ENCODE assay signal across 28 mouse cellular contexts in the genomic region with DNA sequence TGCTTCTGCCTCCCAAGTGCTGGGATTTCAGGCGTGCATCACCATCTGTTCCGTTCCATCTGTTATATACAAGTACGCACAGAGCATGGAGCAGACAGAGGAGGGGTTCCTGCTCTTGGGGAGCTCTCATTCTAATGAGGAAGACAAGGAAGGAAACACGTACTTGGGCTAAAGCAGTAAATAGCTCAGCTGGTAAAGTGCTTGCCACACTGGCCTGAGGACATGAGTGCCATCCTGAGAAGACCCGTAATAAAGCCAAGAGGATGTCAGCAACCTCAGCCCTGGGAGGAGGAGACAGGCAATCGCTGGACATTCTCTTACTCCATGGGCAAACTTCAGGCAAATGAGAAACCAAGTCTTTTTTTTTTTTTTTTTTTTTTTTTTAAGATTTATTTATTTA. TPM values are rescaled to one million over a fixed set of nuclear protein-coding genes. Genes with fewer than 3 reads are reported as not detected.
DNase-seq lines count a peak whose midpoint lies in the region; ATAC-seq and TF ChIP-seq lines count a peak whose summit lies in the region.
"Had no signal": no experiment of that assay in that cellular context is flagged by ENCODE, and none has a peak within 500 bp of the region (broad histone marks: within the 10 kb centered on the region; RNA-seq: fewer than 3 reads in every experiment).

No protein-coding gene starts in this region.

- no peak overlapping the region for H3K27ac ChIP-seq in liver, adult 2 months (replicated peaks; ENCODE audit: insufficient read depth, low read depth, low read length)
- H3K27ac ChIP-seq: embryonic facial prominence, embryonic 15.5 days; forebrain, embryonic 15.5 days; heart, adult 2 months; heart, embryonic 13.5 days; hindbrain, embryonic 12.5 days; left cerebral cortex, adult 2 months; neural tube, embryonic 13.5 days had no signal

- TF ChIP-seq POLR2A in liver, adult 2 months (IDR thresholded peaks at IDR 0.05; ENCODE audit: extremely low read depth, insufficient read depth, low read length): no peak

- H3K79me2 ChIP-seq in liver, adult 2 months (ENCODE audit: control insufficient read depth, insufficient read depth, low read length): peaks cover 3% of the 10 kb centered on the region; the same call in 1 of the 2 replicates

- no peaks in the 10 kb centered on the region for H3K27me3 ChIP-seq in liver, adult 2 months (ENCODE audit: control insufficient read depth, insufficient read depth, low read length)
- H3K27me3 ChIP-seq: embryonic facial prominence, embryonic 15.5 days; forebrain, embryonic 15.5 days; heart, embryonic 13.5 days; hindbrain, embryonic 12.5 days; liver, embryonic 13.5 days; neural tube, embryonic 13.5 days had no signal

- H3K4me1 ChIP-seq in liver, adult 2 months (ENCODE audit: control insufficient read depth, insufficient read depth, low read length): peaks cover 7% of the 10 kb centered on the region; the same call in 1 of the 2 replicates

- peaks cover 12% of the 10 kb centered on the region for H3K36me3 ChIP-seq in liver, adult 2 months (ENCODE audit: control insufficient read depth, insufficient read depth, low read length)

- intact Hi-C loops in heart, postnatal 14 days (cut with DNase I): no loop called here

- DNase-seq in heart, adult 11 months: peak; percentile 91
- DNase-seq in heart, postnatal 14 days: no peak
- DNase-seq in liver, adult 2 months (ENCODE audit: extremely low read depth, low read depth, low spot score): peak; percentile 26
- DNase-seq in liver: no peak
- no peak for DNase-seq in spleen, postnatal 36 days (ENCODE audit: low spot score in 2 of 2)
- DNase-seq in frontal cortex, postnatal 10 days (ENCODE audit: low spot score in 2 of 2): no peak
- no peak for DNase-seq in urinary bladder, postnatal 36 days (ENCODE audit: low spot score in 2 of 2)
- DNase-seq: adrenal gland, postnatal 10 days; gastrocnemius, postnatal 14 days; heart, adult 2 months; liver, embryonic 13.5 days; lung, embryonic 14.5 days; lung, postnatal 36 days; right cerebral cortex, postnatal 4 days; thymus, adult 18-20 months; thymus, postnatal 36 days had no signal

- TF ChIP-seq CTCF in liver, adult 2 months (IDR thresholded peaks at IDR 0.05; ENCODE audit: low read depth, low read length): no peak

- no peak overlapping the region for H3K9ac ChIP-seq in liver, adult 2 months (ENCODE audit: low read depth, low read length)
- H3K9ac ChIP-seq: embryonic facial prominence, embryonic 15.5 days; forebrain, embryonic 15.5 days; heart, embryonic 13.5 days; hindbrain, embryonic 12.5 days; liver, embryonic 13.5 days; lung, embryonic 14.5 days; neural tube, embryonic 13.5 days had no signal

- H3K4me3 ChIP-seq in liver, adult 2 months (ENCODE audit: insufficient read depth, low read depth, low read length): no peak overlapping the region
- H3K4me3 ChIP-seq: embryonic facial prominence, embryonic 15.5 days; forebrain, embryonic 15.5 days; heart, adult 2 months; heart, embryonic 13.5 days; hindbrain, embryonic 12.5 days; left cerebral cortex, adult 2 months; liver, embryonic 13.5 days; myocyte; neural tube, embryonic 13.5 days had no signal

- WGBS in liver, adult 2 months: 85% methylated on average over 6 of the region's 6 CpGs

- peak; percentile 42 for ATAC-seq in granulocyte monocyte progenitor cell, adult 5-6 weeks (replicated peaks; ENCODE audit: poor library complexity, severe bottlenecking)
- ATAC-seq: activated CD4-positive, CD25-positive, alpha-beta regulatory T cell, adult 4 months; forebrain, embryonic 15.5 days; inflammation-experienced regulatory T-cells, adult 6 months; midbrain, embryonic 16.5 days had no signal

RNA-seq across cellular contexts. Expression of a gene that starts 2.8 kb away (rescaled TPM):
- under 1 TPM; 0.39 to 0.76 TPM for total RNA-seq in heart, postnatal 14 days (2021)
- 0.40 TPM in 1 of 2 replicates, not detected in the other for total RNA-seq in liver, adult 2 months (2014; rRNA removed)
- not detected in 2 replicates for polyA plus RNA-seq in liver, adult 2 months (2012; rRNA removed)
- total RNA-seq in granulocyte monocyte progenitor cell, adult 5-6 weeks (2014; fragmentation: Nextera tagmentation): 3.2 TPM in 1 of 2 replicates, not detected in the other
- not detected in 2 replicates for total RNA-seq in granulocyte monocyte progenitor cell, adult 5-6 weeks (2017)
- total RNA-seq: G1E had no signal
- polyA plus RNA-seq: activated CD4-positive, CD25-positive, alpha-beta regulatory T cell, adult 4 months had no signal

RNA-seq across cellular contexts. Expression of a gene that starts 23.3 kb away (rescaled TPM):
- total RNA-seq in heart, postnatal 14 days (2021): 10 to 100 TPM; 21.6 to 24.6 TPM
- total RNA-seq in liver, adult 2 months (2014; rRNA removed): 28.3 and 29.5 TPM in 2 replicates
- 11.2 and 12.2 TPM in 2 replicates for polyA plus RNA-seq in liver, adult 2 months (2012; rRNA removed)
- total RNA-seq in granulocyte monocyte progenitor cell, adult 5-6 weeks (2014; fragmentation: Nextera tagmentation): 29.7 and 36.3 TPM in 2 replicates
- 37.8 and 54.9 TPM in 2 replicates for total RNA-seq in granulocyte monocyte progenitor cell, adult 5-6 weeks (2017)

RNA-seq across cellular contexts. Expression of a gene that starts 31.8 kb away (rescaled TPM):
- 10 to 100 TPM; 25.8 to 27.7 TPM for total RNA-seq in heart, postnatal 14 days (2021)
- total RNA-seq in liver, adult 2 months (2014; rRNA removed): 5.7 and 7.5 TPM in 2 replicates
- 5.0 and 5.1 TPM in 2 replicates for polyA plus RNA-seq in liver, adult 2 months (2012; rRNA removed)
- total RNA-seq in granulocyte monocyte progenitor cell, adult 5-6 weeks (2014; fragmentation: Nextera tagmentation): 23.1 and 25.5 TPM in 2 replicates
- total RNA-seq in granulocyte monocyte progenitor cell, adult 5-6 weeks (2017): 47.0 and 48.7 TPM in 2 replicates

RNA-seq across cellular contexts. Expression of a gene that starts 44.6 kb away (rescaled TPM):
- total RNA-seq in heart, postnatal 14 days (2021): 10 to 100 TPM; 12.7 to 13.9 TPM
- 3.3 and 5.4 TPM in 2 replicates for total RNA-seq in liver, adult 2 months (2014; rRNA removed)
- 4.0 and 6.0 TPM in 2 replicates for polyA plus RNA-seq in liver, adult 2 months (2012; rRNA removed)
- total RNA-seq in granulocyte monocyte progenitor cell, adult 5-6 weeks (2014; fragmentation: Nextera tagmentation): 16.8 and 20.9 TPM in 2 replicates
- 15.3 and 18.0 TPM in 2 replicates for total RNA-seq in granulocyte monocyte progenitor cell, adult 5-6 weeks (2017)

RNA-seq across cellular contexts. Expression of a gene that starts 47.4 kb away (rescaled TPM):
- 10 to 100 TPM in 1 of 2 experiments, 1 to 10 TPM in 1; 9.5 to 13.3 TPM for total RNA-seq in heart, postnatal 14 days (2021)
- 3.0 and 4.2 TPM in 2 replicates for total RNA-seq in liver, adult 2 months (2014; rRNA removed)
- polyA plus RNA-seq in liver, adult 2 months (2012; rRNA removed): 2.8 and 4.0 TPM in 2 replicates
- total RNA-seq in granulocyte monocyte progenitor cell, adult 5-6 weeks (2014; fragmentation: Nextera tagmentation): 58.8 and 68.9 TPM in 2 replicates
- 46.8 and 53.3 TPM in 2 replicates for total RNA-seq in granulocyte monocyte progenitor cell, adult 5-6 weeks (2017)

Comparison
In these comparisons a context has a peak if more than half of its experiments do, and no peak if none do; other contexts are left out.
1. DNase-seq: peak in heart, adult 11 months (single experiment) and liver, adult 2 months (single experiment); none in heart, postnatal 14 days (0 of 2), liver (single experiment), spleen, postnatal 36 days (0 of 2), frontal cortex, postnatal 10 days (0 of 2) and urinary bladder, postnatal 36 days (0 of 2).